Mouse (Mus musculus): ENCODE results near the gene Pqlc2.

Pqlc2 gene

GRCm38 (mm10) chr4:139305521-139305920 lies 5.0 kb downstream of the Pqlc2 start:
- CTCF ChIA-PET: no interaction called here

- CTCF ChIA-PET: interaction anchor here (1.1 kb wide), 1 partner anchor 15 kb away, joined by 4 read pairs; no protein-coding TSS in a partner anchor
Measured at GRCm38 (mm10) chr4:139302241-139302640, 8.3 kb downstream of the Pqlc2 start.

- CTCF ChIA-PET: interaction anchor here (0.6 to 1.1 kb wide), 2 partner anchors 15 to 186 kb away, joined by 4 to 24 read pairs; no protein-coding TSS in a partner anchor
Measured at GRCm38 (mm10) chr4:139301780-139302179, 8.7 kb downstream of the Pqlc2 start.

GRCm38 (mm10) chr4:139298671-139299366 lies 11.7 kb downstream of the Pqlc2 start:
- CTCF ChIA-PET: no interaction called here

DNA sequence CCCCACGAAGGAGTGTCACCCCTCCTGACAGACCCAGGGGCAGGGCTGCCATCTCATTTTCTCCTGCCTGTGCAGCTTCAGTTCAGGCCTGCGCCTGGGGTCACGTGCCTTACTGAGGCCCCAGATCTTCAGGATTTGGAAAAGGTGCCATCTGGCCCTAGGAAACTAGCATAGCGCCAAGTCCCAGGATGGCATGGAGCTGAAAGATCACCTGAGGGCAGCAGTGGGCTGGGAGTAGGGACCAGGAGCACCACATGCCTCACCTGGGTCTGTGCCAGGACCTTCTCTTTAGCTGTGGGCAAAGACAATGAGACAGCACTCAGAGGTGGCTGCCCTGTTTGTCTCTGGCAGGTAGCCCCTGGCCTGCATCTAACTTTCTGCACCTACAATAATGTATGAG lies 12.9 kb downstream of the Pqlc2 start:
- CTCF ChIA-PET: no interaction called here

DNA sequence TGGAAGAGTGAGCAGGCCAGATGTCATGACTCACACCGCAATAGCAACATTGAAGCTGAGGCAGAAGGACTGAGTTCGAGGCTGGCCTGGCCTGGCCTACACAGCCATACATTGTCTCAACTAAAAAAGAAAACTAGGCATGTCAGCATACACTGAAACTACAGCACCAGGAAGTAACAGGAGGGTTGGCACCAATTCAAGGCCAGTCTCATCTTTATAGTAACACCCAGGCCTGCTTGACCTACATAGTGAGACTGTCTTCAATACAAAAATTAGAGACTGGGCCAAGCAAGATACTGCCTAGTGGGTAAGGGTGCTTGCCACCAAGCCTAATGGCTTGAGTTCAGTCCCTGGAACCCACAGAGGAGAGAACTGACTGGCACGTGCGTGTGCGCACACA lies 18.5 kb downstream of the Pqlc2 start:
- CTCF ChIA-PET: no interaction called here

DNA sequence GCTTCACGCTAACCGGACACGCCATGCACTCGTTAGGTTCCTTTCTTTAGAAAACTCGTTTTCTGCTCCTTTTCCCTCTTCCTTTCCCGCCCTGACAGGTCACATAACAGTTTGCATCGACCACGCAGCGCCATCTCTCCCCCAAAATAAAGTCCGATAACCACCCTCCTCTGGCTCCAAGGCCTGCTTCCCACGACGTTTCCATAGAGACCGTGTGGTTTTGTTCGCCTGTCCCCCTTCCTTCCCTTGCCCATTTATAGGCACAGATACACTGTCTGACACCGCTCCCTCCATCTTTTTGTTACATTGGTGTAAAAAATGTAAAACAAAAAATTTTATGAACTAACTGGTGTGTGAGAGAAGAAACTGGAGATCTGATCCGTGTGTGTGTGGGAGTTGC lies 19.4 kb downstream of the Pqlc2 start:
- CTCF ChIA-PET: interaction anchor here (0.7 kb wide), 1 partner anchor 112 kb away, joined by 6 read pairs; no protein-coding TSS in a partner anchor

DNA sequence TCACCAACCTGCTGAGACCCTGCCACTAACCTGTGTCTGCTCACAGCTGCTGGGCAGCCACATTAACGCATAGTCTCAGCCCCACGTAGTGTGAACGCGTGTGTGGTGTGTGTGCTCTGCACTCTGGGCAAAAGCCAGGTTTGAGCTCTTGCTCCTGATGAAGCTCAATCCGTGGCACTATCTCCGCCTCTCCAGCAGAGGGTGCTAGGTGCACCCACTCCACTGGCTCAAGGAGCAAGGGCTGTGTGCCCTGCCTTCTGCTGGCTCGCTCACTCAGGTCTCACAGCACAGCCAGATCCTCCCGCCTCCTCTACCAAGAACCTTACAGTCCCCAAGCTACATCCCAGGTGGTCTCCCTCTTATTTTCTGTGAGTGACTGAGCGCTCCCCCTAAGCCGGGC lies 21.5 kb downstream of the Pqlc2 start:
- CTCF ChIA-PET: interaction anchor here (1.5 kb wide), 1 partner anchor 48 kb away, joined by 4 read pairs; no protein-coding TSS in a partner anchor

DNA sequence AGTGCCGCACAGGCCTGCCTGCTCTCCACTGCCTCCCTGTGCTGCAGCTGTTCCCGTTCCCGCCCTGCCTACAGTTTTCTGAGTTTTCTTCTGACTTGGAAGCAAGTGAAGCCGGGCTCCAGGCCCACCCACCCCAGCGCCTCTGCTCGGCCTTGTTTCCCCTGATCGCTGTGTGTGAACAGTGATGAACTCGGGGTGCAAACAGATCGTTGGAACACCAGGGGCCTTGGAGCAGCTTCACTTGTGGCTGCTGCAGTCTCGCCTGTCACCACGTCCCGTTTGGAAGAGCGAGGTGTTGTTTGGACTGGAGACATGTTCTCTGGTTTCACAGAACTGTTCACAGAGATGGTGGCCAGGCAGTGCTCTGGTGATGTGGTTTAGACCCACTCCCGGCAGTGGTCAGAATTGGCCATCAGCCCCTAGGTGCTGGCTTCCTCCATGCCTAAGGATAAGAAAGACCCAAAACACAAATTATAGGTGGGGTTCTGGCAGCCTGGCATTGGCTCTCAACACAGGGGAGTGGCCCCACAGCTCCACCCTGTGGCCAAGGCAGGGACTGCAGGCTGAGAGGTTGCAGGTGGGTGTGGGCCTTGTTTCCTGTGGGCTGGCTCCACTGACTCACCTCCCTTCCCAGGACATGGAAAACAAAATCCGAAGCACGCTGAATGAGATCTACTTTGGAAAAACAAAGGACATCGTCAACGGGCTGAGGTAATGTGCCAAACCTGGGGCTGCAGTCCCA lies 23.2 kb downstream of the Pqlc2 start:
- CTCF ChIA-PET: interaction anchor here (0.5 to 1.2 kb wide), 2 partner anchors 14 to 467 kb away, joined by 4 to 17 read pairs; no protein-coding TSS in a partner anchor

DNA sequence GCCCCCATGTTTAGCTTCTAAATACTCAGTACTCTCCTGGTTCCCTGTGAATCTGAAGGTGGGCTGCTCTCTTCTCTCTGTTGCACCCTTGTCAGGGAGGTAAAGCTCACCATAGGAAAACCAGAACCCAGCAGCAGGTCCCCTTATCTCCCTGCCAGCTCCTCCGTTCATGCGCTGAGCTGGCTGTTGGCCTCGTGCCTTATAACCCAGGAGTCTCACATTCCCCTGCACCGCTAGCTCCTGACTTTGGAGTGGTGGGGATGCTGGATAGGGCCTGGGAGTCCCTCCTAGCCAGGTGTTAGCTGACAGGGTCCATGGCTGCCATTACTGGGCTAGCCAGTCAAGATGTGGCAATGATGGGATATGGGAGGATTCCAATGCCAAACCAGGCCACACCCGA lies 24.3 kb downstream of the Pqlc2 start:
- CTCF ChIA-PET: interaction anchor here (1.2 kb wide), 1 partner anchor 13 kb away, joined by 4 read pairs; no protein-coding TSS in a partner anchor

- CTCF ChIA-PET: interaction anchor here (0.6 kb wide), 1 partner anchor 32 kb away, joined by 4 read pairs; no protein-coding TSS in a partner anchor
Measured at GRCm38 (mm10) chr4:139284877-139285276, 25.6 kb downstream of the Pqlc2 start.

GRCm38 (mm10) chr4:139282955-139283417 lies 27.5 kb downstream of the Pqlc2 start:
- CTCF ChIA-PET: no interaction called here

- CTCF ChIA-PET: no interaction called here
Measured at GRCm38 (mm10) chr4:139281791-139282345, 28.6 kb downstream of the Pqlc2 start.

DNA sequence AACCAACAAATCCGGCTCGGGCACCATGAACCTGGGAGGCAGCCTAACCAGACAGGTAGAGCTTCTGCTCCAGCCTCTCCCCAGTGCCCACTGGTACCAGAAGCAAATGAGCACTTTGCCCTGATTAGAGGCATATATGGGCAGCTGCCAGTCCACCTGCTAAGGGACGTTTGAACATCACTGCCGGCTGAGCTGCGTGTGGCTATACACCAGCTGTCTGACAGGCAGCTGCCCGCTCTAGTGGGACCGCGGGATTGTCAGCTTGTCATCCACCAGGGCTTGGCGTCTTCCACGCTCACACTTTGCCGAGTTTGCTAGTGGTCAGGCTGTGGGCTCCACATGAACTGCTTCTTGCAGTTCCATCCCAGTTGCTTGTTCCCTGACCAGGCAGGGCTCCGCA lies 30.0 kb downstream of the Pqlc2 start:
- CTCF ChIA-PET: no interaction called here

DNA sequence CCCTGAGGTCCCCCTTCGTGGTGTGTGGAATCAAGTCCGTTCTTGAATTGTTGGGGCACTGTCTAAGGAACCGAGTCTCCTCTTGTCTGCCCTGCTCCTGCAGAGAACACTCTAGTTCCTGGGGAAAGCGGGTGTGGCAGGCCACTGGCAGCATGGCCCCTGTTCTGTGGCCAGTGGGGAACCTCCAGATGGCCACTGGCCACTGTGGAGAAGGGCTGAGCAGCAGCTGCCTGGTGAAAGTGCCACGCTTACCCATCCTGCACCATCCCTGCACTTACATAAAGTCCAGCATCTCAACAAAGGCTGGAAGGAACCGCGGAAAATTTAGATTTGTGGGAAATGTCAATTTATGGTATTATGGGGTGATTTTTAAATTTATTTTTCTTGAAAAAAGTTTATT lies 34.1 kb downstream of the Pqlc2 start:
- CTCF ChIA-PET: no interaction called here

GRCm38 (mm10) chr4:139274573-139274972 lies 35.9 kb downstream of the Pqlc2 start:
- CTCF ChIA-PET: interaction anchor here (0.6 kb wide), 1 partner anchor 1304 kb away, joined by 4 read pairs; no protein-coding TSS in a partner anchor

GRCm38 (mm10) chr4:139272951-139273680 lies 37.4 kb downstream of the Pqlc2 start:
- CTCF ChIA-PET: interaction anchor here (0.9 kb wide), 1 partner anchor 14 kb away, joined by 4 read pairs; no protein-coding TSS in a partner anchor

DNA sequence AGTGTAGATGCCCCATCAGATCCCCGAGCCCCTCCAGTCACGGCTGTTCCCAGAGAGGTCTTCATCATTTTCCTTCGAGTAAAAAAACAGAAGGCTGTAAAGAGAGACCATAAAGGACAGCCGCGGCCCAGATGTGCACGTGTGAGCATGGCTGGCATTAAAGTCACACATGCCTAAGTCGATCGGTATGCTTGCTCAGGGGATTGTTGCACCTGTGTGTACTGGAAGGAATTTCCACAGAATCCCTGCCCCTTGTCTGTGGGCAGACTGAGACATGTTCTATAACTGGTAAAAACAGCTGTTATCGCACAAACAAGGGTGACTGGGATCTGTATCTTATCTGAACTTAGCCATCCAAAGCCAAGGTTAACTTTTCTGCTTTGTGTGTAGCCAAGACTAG lies 38.9 kb downstream of the Pqlc2 start:
- CTCF ChIA-PET: no interaction called here

DNA sequence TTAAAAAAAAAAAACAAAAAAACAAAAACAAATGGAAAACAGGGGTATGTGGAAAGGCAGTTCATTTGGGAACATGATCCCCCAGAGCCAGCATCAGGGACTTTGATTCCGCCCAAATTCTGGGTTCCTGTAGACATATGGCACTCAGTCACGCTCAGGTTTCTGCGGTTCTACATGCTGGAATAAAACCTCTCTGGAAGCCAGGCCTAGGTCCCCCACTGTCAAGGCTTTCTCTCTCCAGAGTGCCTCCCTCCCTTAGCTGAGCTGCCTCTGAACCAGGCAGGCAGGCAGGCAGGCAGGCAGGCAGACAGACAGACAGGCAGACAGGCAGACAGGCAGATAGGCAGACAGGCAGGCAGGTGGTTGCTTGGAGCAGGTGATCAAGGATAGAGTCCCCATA lies 40.3 kb downstream of the Pqlc2 start:
- CTCF ChIA-PET: interaction anchor here (0.6 kb wide), 1 partner anchor 15 kb away, joined by 3 read pairs; no protein-coding TSS in a partner anchor

DNA sequence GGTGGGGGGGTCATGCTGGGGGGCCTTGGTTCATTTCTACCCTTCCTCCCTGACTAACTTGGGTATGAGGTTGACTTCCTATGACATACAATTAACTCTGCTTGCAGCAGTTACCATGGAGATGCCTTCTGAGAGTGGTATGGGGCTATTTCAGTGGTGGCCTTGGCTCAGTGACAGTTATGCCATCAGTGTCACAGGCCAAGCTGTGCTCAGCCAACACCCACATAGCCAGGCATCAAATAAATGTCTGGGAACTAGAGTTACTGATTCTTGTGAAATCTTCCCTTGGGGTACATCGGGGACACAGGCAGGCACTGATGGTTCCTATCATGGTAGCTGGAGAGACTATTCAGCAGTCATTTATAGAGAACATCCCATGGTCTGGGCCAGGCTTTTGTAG lies 42.3 kb downstream of the Pqlc2 start:
- CTCF ChIA-PET: interaction anchor here (0.6 kb wide), 1 partner anchor 44 kb away, joined by 4 read pairs; no protein-coding TSS in a partner anchor

DNA sequence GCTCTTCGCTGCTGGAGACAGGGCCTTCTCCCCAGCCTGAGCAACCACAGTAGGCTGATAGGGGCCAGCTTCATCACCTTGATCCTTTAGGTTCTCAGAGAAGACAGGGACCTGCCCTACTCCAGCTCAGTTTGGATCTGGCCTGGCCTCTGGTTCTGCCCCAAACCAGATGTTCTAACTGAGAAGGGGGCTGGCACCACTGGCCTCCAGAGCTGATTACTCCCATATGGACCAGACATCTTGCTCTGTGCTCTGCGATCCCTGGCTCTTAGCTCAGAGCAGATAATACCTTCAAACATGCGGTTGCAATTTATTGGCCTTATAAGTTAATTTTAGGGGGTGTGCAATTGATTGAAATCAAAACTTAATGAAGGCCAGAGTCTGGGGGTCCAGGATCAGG lies 43.2 kb downstream of the Pqlc2 start:
- CTCF ChIA-PET: no interaction called here

DNA sequence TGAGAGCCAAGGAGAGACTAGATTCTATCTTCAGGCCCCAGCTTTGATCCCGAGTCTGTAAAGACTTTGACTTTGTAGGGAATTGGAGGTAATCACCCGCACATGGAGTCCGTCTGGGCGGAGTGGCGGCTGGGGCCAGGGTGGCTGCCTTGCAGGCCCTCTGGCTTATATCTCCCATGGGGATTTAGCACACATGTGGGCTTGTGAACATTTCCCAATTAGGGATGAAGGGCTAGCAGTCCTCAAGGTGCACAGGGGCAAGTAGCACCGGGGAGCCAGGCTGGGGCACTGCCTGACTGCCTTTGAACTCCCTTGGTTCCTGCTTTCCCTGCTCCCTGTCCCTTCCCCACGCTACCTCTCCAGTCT lies 44.0 kb downstream of the Pqlc2 start:
- CTCF ChIA-PET: no interaction called here
